Mouse (Mus musculus): ENCODE data around the gene G6pc3.
"Not testable (repeated sequence)": the region's sequence is repeated elsewhere in the genome, so short reads cannot be mapped to it uniquely, and the experiment has no call there.

Gene G6pc3

DNA sequence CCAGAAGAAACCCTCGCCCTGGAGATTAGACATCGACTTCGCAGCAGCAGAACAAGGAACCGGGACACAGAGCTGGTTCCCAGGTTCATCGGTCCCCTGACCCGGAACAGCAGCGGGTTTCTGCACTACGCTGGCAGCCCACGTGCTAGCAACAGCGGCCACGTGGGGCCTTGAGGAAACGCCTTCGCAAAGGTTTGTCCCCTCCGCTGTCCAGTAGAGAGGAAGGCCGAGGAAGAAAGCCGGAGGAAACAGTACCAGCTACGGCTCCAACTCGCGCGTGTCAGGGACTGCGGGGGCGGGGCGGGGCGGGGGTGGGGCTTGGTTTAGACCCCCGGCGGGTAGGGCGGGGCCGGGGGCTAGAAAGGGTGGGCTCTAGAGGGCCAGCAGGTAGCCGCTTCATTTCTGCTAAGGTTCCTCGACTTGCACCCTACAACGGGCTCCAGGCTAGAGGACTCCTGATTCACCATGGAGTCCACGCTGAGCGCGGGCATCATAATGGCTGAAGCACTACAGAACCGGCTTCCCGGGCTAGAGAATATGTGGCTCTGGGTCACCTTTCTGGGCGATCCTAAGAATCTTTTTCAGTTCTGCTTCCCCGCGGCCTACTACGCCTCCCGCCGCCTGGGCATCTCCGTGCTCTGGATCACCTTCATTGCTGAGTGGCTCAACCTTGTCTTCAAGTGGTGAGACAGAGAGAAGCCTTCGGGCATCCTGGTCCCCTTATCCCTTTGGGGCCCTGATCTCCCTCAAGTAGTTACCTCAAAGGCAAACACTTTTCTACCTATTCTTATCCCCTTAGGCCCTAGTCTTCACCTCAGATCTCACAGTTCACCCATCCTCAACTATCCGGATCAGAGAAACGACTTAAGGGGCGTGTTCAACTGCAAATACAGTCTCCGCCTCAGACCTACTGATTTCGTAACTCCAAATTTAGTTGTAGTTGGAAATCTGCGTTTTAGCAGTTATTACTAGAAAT is at the start of gene G6pc3:
Gene G6pc3 (plus strand): TSS at position 160 of the 976 bp plus-strand sequence.
- peak; percentile 86 for DNase-seq (ENCODE audit: low read depth, low spot score)

DNA sequence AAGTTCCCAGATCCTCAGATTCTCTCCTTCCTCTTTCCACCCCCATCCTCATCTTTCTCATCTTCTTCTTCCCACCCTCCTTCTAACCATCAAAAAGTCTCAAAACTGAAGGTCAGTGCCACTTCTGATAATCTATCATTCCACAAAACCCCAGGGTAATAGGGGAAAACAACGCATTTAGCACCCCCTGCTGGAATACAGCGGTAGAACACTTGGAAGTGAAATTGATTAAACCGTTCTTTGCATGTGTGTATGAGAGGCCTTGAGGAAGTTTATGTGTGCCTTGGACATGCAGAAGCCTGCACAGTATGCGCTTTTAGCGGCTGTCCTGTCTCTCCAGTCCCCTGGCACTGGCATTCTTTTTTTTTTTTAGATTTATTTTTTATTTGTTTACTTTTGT is 48.9 kb upstream of the G6pc3 start:
- DNase-seq (ENCODE audit: low read depth, low spot score) = peak; percentile 59

DNA sequence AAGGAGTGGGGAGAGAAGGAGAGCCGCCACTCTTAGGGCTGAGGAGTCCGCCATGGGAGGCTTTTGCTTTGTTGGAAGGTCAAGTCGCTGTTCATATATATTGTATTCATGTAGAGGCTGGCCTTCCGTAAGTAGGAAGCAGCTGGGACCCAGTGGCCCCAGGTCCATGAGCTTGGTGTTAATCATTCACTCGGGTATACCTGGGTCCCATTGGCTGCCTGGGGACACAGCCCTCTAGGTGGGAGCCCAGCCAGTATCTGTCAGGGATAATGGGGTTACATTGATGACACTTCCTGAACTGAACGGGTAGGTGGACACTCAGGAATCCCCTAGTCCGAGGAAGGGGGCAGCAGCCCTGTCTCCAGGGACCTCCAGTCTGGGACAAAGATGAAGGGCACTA is 47.1 kb upstream of the G6pc3 start:
- DNase-seq (ENCODE audit: low read depth, low spot score) = no peak

DNA sequence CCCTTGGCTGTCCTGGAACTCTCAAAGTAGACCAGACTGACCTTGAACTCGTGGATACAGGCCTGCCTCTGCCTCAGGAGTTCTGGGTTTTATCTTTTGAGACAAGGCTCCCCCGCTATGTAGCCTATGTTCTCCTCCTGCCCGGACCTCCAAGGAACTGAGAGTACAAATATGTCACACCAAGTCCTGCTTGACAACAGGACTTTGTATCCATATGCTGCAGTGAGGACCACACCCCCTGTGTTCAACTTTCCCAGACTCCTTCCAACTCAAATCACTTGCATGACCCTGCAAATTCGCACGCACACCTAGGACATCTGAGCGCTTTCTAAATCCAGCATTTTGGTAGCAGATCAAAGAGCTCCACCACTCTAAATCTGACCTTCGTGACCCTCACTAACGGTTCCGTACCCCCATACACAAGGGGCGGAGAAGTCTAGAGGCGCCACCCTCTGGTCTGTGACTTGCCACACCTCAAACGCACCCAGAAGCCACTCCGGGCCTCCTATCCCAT is 44.4 kb upstream of the G6pc3 start:
- DNase-seq (ENCODE audit: low read depth, low spot score) = no peak

DNA sequence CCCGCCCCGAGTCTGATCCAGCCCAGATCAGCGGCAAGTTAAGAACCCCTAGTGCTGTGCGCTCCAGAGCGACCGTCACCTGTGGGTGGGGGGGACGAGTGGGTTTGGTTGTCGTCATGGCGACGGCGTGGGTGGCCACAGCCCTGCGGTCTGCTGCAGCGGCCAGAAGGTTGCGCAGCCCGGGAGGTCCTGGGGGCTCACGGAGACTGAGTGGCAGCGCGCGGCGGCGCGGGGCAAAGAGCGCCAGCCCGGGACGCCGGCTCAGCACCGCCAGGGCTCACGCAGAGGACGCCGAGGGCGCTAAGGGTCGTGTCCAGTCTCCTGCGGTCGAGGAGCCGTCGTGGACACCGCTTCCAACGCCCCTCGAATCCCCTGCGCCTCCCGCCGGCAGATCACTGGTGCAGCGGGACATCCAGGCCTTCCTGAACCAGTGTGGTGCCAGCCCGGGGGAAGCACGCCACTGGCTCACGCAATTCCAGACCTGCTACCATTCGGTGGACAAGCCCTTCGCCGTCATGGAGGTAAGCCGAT is 43.9 kb upstream of the G6pc3 start, which contains the start of gene Nags:
Gene Nags (plus strand): TSS at position 43 of the 531 bp plus-strand sequence.
- DNase-seq (ENCODE audit: low read depth, low spot score) = no peak

DNA sequence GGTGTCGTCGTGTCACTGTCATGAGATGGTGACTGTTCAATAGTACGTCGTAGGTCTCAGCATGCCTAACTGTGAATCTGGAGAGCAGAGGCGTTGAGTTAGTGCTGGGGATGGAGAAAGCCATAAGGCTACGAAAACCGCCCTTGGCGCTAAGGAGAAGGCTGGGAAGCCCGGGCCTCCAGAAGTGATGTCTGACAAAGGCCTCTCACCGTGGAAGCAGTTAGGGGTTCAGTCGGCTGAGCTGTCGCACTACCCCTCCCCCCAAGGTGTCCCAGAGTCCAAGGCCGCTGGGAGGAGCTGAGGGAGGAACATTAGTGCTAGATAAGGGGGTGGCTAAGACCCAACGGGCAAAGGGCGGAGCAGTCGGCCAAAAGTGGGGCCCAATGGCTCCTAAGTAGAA is 43.4 kb upstream of the G6pc3 start:
- DNase-seq (ENCODE audit: low read depth, low spot score) = no peak

DNA sequence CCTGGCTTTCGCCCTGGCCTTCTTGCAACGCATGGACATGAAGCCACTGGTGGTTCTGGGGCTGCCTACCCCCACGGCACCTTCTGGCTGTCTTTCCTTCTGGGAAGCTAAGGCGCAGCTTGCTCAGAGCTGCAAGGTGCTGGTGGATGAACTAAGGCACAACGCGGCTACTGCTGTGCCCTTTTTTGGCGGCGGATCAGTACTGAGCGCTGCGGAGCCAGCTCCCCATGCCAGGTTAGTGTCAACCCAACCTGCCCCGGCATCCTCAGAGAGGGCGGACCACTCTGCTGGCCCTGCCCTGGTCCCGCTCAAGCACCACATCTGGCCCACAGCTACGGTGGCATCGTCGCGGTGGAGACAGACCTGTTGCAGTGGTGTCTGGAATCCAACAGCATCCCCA is 42.9 kb upstream of the G6pc3 start:
- no peak for DNase-seq (ENCODE audit: low read depth, low spot score)

DNA sequence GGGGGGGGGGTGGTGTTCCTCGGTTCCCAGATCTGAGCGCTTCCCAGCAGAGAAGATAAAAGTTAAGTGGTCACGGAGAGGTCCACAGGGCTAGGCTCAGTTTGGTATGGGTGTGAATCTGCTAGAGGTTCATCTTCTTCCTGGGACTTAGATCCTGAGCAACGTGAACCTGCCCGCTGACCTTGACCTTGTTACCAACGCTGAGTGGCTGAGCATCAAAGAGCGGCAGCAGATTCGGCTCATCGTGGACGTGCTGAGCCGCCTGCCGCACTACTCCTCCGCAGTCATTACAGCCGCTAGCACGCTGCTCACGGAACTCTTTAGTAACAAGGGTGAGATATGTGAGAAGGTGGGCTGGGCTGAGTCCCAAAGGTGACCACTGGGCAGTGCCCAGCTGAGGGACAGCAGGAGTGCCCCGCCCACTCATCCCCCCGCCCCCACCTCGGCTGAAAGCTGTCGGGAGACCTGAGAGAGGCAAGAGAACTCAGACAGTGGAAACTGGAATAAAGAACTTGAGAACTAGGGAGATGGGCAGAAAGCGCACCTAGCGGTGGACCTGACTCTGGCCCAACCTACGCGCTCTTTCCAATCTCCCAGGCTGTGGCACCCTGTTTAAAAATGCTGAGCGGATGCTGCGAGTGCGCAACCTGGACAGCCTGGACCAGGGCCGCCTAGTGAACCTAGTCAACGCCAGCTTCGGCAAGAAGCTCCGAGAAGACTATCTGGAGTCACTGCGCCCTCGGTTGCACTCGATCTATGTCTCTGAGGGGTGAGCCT is 42.0 kb upstream of the G6pc3 start:
- no peak for DNase-seq (ENCODE audit: low read depth, low spot score)

DNA sequence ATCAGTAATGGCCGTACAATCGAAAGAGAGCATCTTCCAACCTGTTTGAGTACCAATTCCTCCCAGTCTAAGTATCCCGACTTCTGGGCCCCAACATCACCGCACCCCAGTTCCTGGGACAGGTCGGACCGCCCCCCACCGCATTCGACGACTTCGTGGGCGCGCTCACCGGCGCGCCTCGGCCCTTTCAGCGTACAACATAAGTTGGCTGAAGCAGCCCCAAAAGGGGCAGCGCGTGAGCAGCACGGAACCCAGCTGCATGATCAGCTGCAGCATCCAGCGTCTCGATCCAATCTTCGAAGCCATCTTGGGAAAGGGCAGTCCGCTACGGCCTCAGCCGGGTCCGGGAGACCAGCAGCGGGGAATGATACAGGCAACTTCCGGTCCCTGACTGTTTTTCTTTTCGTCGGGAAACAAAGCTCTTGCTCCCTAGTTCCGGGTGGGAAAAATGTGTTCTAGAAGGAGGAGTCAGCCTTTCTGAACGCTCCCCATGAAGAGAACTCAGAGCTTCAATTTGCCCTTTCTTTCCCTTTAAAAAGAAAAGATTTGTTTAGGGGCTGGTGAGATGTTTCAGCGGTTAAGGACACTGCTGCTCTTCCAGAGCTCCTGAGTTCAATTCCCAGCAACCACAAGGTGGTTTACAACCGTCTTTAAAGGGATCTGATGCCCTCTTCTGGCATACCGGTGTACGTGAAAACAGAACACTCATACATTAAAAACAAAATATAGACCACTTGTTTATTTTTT is 33.2 kb upstream of the G6pc3 start, which contains the start of gene Tmem101:
Gene Tmem101 (minus strand): TSS at position 366 of the 747 bp plus-strand sequence.
- peak; percentile 75 for DNase-seq (ENCODE audit: low read depth, low spot score)

DNA sequence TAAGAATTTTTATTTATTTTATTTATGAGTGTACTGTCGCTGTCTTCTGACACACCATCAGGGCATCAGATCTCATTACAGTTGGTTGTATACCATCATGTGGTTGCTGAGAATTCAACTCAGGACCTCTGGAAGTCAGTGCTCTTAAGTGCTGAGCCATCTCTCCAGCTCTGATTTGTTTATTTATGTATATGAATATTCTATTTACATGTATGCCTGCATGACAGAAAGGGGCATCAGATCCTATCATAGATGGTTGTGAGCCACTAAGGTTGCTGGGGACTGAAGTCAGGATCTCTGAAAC is 32.7 kb upstream of the G6pc3 start:
- DNase-seq (ENCODE audit: low read depth, low spot score) = no peak

DNA sequence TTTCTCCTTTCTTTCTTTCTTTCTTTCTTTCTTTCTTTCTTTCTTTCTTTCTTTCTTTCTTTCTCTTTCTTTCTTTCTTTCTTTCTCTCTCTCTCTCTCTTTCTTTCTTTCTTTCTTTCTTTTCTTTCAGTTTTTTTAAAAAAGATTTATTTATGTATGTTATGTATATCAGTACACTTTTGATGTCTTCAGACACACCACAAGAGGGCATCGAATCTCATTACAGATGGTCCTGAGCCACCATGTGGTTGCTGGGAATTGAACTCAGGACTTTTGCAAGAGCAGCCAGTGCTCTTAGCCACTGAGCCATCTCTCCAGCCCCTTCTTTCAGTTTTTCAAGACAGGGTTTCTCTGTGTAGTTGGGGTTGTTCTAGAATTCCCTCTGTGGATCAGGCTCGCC is 31.4 kb upstream of the G6pc3 start:
- DNase-seq (ENCODE audit: low read depth, low spot score) = not testable (repeated sequence)

DNA sequence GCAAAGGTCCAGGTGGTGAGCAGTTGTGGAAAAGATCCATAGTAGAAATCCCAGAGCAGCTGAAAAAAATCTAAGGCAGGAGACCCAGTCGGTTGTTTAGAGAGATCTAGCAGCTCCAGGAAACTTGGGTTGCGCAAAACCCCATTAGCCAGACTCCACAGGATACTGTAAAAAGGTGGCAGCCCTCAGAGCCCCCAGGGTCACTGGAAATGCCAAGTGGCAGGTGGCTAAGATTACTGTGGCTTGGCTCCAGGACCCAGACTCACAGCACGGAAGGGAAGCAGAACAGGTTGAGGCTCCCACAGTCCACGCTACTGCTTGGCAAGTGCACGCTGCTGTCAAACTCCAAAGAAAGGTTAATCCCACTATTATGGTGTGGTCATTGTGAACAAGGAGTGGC is 29.6 kb upstream of the G6pc3 start:
- no peak for DNase-seq (ENCODE audit: low read depth, low spot score)

DNA sequence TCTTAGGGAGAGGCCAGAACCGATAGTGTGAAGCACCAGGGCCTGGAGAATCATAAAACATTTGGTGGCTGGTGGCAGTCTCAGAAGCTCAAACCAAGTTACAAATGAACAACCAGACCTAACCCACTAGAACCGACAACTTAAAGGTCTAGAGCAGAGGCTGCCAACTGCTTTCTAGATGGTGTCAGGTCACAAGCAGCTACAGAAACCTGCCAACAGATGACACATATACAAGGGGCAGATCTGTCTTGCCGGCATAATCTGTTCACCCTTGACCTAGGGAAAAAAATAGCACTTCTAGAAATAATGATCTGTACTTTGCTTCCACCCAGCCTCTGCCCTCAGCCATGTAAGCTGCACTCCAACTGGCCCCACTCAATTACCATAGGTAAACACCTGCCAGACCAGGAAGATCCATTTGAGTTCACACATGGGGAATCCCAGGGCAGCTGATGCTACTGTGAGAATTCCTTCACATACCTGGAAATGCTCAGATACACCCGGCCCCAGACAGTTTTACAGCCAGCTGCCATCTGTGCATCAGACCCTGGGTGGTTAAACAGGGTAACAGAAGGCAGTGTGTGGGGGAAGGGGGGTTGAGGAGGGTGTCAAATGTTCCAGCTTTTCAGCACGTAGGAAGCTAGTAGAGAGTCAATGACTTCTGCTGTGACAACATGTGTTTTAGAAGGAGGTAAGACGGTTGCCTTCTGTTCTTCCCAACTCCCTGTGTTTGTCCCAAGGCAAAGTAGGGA is 23.3 kb upstream of the G6pc3 start:
- no peak for DNase-seq (ENCODE audit: low read depth, low spot score)

DNA sequence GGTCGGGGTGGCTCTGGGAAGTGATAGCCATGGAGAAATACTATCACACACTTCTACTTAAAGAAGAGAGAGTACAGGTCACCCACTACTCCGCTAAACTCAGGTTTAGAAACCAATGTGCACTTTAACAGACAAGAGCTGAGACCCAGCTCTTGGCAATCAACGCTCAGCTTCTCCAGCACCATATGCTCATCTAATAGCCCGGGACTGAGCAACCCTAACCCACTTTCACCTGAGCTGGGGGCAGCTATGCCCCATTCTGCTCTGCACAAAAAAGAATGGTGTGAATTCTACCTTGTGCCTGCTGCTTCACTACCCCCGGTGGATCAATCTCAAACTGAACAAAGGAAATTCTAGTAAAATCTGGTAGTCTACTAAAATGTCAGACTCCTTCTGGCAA is 21.9 kb upstream of the G6pc3 start:
- no peak for DNase-seq (ENCODE audit: low read depth, low spot score)

DNA sequence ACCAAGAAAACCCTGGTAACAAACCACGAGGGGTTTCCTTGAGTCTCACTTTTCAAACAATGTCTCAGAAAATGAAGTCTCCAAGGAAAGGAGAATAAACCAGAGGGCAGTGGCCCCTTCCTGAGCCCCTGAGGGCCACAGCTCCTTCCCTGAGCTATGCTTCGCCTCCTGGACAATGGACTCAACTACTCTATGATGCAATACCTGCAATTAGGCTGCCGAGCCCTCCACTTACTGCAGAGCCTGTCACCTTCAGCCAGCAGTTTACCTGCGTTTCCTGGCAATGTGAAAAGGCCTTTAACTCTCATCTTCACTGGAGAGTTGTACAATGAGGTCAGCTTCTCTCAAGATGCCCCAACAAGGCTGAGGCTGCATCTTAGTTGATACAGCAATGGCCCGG is 20.7 kb upstream of the G6pc3 start:
- no peak for DNase-seq (ENCODE audit: low read depth, low spot score)

DNA sequence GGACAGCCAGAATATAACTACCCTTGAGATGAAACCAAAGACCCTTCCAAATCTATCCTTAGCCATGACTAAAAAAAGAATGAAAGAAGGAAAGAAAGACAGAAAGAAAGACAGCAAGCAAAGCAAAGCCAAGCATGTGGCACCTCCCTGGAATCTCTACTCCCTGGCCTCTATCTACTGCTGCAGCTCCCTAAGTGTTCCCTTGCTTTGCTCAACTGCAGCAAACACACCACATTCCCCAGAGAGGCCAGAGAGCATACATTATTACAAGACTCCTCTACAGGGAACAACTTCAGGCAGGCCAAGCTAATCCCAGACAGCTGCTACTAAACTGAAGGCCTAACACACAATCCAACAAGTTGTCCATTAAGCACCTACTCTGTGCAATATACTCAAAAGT is 9.6 kb upstream of the G6pc3 start:
- no peak for DNase-seq (ENCODE audit: low read depth, low spot score)

DNA sequence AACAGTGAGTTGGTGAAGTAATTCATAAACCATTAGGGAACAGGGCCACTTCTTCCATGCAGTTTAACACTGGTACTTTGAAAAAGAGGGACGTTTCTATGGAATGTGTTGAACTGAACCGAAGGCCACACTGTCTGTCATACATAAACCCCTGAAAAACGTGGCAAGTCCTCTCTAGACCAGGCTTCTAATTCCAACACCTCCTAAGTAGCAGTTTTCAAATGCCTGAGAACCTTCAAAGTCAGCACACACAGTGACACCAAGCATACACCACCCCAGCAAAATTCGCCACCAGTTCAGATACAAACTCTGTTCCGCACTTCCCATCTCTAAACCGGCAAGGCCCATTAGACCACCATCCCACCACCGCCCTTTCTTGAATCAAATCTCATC is 5.2 kb upstream of the G6pc3 start:
- no peak for DNase-seq (ENCODE audit: low read depth, low spot score)

DNA sequence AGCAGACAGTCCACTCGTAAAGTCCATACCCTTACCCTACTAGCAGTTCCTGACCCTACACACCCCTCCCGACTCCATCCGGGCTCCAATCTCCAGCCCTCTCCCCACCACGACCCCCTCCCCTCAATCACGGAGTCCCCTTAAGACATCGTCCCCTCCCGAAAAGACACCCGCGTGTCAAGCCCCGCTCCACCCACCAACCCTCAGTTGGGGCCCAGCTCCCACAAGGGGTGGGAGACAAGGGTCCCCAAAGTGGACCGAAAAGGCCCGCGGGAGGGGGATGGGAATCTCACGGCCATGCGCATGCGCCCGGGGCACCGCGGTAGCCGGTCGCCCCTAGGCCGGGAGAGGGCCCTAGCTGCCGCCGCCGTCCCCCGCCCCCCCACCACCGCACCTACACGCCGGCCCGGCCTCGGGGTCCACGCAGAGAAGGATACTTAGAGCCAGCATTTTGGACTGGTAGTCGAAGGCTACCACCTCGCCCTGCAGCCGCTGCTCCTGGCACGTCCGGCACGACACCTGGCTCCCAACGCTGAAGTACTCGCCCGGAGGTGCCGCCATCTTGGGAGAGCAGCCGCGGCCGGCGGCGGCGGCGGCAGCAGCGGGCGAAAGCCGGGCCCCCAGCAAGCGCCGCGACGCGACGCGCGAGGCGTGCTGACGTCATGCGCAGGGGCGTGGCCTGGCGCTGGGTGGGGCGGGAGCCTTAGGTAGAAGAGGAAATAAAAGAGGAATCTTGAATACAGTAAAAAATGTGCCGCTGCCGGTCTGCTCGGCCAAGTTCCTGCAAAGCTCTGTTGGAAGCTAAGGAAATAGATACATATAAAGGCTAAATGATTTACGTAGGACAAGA is 4.5 kb upstream of the G6pc3 start, which contains the start of gene Lsm12:
Gene Lsm12 (minus strand): TSS at position 651 of the 850 bp plus-strand sequence.
- DNase-seq (ENCODE audit: low read depth, low spot score) = peak; percentile 97

DNA sequence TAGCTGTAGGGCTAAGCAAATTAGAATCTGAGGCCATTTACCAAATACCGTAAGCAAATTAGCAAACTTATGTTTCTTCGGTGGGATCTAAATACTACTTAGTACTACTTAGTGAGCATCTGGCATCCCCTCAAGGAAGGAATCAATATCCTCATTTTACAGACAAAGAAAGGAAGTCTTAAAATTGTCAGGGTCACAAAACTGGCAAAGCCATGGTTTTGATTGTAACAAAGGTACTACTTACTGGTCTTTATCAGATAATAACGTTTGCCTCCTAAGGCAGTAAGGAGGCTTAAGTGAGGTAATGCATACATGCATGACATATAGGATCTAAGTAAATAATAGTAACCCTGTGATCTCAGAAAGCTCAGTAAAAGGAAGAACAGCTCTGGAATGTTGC is 3.7 kb upstream of the G6pc3 start:
- no peak for DNase-seq (ENCODE audit: low read depth, low spot score)

DNA sequence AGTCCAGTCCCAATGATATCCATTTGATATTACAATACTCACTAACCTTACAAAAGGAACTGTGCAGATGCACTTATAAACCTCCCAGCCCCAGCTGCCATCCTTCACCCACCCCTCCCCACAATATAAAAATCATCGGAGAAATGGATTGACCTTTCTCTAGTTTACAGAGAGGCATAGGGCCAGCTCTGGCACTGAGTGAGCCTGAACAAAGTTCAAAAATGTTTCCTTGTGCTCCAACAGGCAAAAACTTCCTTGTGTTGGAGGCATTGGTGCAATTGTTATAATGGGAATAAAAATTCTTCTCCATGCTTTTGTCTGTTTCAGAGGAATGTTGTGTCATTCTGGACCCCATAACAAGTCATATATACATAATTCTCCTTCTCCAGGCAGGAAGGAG is 3.2 kb upstream of the G6pc3 start:
- DNase-seq (ENCODE audit: low read depth, low spot score) = no peak

All from CD4-positive helper T cell, adult 2 months (primary cell).